8 mouse cellular contexts compared by ENCODE assay signal in the genomic region with DNA sequence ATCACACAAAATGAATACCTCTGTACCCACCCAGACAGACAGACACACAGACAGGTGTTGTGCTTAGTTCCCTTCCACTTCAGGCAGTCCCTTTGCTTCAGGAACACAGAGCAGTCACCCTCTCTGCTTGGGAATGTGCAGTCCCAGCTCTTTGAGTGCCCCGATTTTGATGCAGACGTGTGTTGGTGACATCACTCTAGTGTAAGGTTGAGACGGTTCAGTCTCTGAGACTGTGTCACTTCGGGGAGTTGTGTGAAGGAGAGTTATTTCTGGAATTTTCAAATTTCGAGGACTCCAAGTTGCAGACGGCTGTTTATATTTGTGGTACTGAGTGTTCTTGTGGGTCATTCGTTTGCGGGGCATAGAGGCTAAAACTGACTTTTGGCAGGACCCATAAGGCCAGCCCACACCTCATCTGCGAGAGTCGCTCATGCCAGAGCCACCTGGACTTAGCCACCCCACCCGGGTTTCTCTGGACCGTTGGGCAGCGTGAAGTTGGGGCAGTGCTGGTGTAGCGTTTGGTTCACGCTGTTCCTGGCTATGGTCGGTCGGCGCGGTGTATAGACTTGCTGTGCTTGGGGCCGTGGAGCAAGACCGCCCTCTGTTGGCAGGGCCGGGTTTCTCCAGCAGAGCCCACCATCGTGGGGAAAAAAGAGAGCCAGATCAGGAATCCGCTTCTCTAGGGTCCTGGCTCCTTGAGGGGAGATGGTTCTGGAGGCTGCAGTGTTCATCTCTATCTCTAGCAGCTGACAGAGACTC. TPM values are rescaled to one million over a fixed set of nuclear protein-coding genes. Genes with fewer than 3 reads are reported as not detected.
DNase-seq lines count a peak whose midpoint lies in the region; ATAC-seq and TF ChIP-seq lines count a peak whose summit lies in the region.

No protein-coding gene starts in this region.

- no peaks in the 10 kb centered on the region for H3K79me2 ChIP-seq in C2C12 (ENCODE audit: control insufficient read depth, insufficient read depth)

- 20% methylated on average over 24 of the region's 24 CpGs for WGBS in heart, embryonic 12.5 days
- 17% methylated on average over 24 of the region's 24 CpGs for WGBS in kidney, embryonic 15.5 days
- WGBS in liver, embryonic 12.5 days (ENCODE audit: insufficient replicate concordance) = 19% methylated on average over 24 of the region's 24 CpGs
- 16% methylated on average over 24 of the region's 24 CpGs for WGBS in stomach, embryonic 14.5 days

- H3K9me3 ChIP-seq in heart, embryonic 12.5 days (replicated peaks) = no peaks in the 10 kb centered on the region
- H3K9me3 ChIP-seq in kidney, embryonic 15.5 days (replicated peaks) = no peaks in the 10 kb centered on the region
- H3K9me3 ChIP-seq in liver, embryonic 12.5 days (replicated peaks) = no peaks in the 10 kb centered on the region
- H3K9me3 ChIP-seq in stomach, embryonic 14.5 days (ENCODE audit: control insufficient read depth, low read depth, low read length) = no peaks in the 10 kb centered on the region

- no peak overlapping the region for H3K4me3 ChIP-seq in C2C12 (ENCODE audit: insufficient read depth, poor library complexity, severe bottlenecking)
- no peak overlapping the region for H3K4me3 ChIP-seq in embryonic fibroblast, embryonic 13.5 days (ENCODE audit: insufficient read depth, low read length)
- H3K4me3 ChIP-seq in heart, embryonic 12.5 days = peak overlapping the region; percentile 10
- peak overlapping the region; percentile 17 for H3K4me3 ChIP-seq in kidney, embryonic 15.5 days (replicated peaks)
- H3K4me3 ChIP-seq in liver, embryonic 12.5 days = no peak overlapping the region
- H3K4me3 ChIP-seq in stomach, embryonic 14.5 days (ENCODE audit: low read depth, low read length) = no peak overlapping the region

- no peaks in the 10 kb centered on the region for H3K79me3 ChIP-seq in C2C12 (ENCODE audit: low read depth)

- H3ac ChIP-seq in C2C12 (ENCODE audit: control insufficient read depth, insufficient read length, low read depth) = no peak overlapping the region

- peak; percentile 78 for ATAC-seq in heart, embryonic 12.5 days (ENCODE audit: insufficient number of reproducible peaks, low FRiP score)
- peak; percentile 91 for ATAC-seq in kidney, embryonic 15.5 days (replicated peaks; ENCODE audit: low FRiP score)
- peak; percentile 63; the same call in 1 of the 2 replicates for ATAC-seq in liver, embryonic 12.5 days
- peak; percentile 88 for ATAC-seq in stomach, embryonic 14.5 days (ENCODE audit: insufficient number of reproducible peaks, insufficient read depth, low FRiP score, low read depth)

- H3K36me3 ChIP-seq in C2C12 (ENCODE audit: control insufficient read depth, insufficient read depth) = no peaks in the 10 kb centered on the region
- no peaks in the 10 kb centered on the region for H3K36me3 ChIP-seq in heart, embryonic 12.5 days
- H3K36me3 ChIP-seq in kidney, embryonic 15.5 days = no peaks in the 10 kb centered on the region
- no peaks in the 10 kb centered on the region for H3K36me3 ChIP-seq in liver, embryonic 12.5 days
- no peaks in the 10 kb centered on the region for H3K36me3 ChIP-seq in stomach, embryonic 14.5 days (ENCODE audit: control insufficient read depth, insufficient read depth, low read length)

- no peaks in the 10 kb centered on the region for H3K4me1 ChIP-seq in embryonic fibroblast, embryonic 13.5 days (ENCODE audit: control insufficient read depth, insufficient read depth, low read length)
- peaks cover 14% of the 10 kb centered on the region; the same call in 1 of the 2 replicates for H3K4me1 ChIP-seq in heart, embryonic 12.5 days (replicated peaks)
- peaks cover 7% of the 10 kb centered on the region; the same call in 1 of the 2 replicates for H3K4me1 ChIP-seq in kidney, embryonic 15.5 days
- H3K4me1 ChIP-seq in liver, embryonic 12.5 days = peaks cover 4% of the 10 kb centered on the region; the same call in 1 of the 2 replicates
- no peaks in the 10 kb centered on the region for H3K4me1 ChIP-seq in stomach, embryonic 14.5 days (ENCODE audit: control insufficient read depth, insufficient read depth, low read length)

- DNase-seq in adrenal gland, postnatal 36 days = peak; percentile 85 to 87
- peak; percentile 80 for DNase-seq in neural tube, embryonic 10.5 days (ENCODE audit: extremely low spot score, low spot score)

- H3K9ac ChIP-seq in heart, embryonic 12.5 days = 0 out of 2 replicates have a peak overlapping the region, but pooled peaks have one; percentile 19
- no peak overlapping the region for H3K9ac ChIP-seq in kidney, embryonic 15.5 days
- H3K9ac ChIP-seq in liver, embryonic 12.5 days = peak overlapping the region; percentile 24; the same call in 1 of the 2 replicates
- no peak overlapping the region for H3K9ac ChIP-seq in stomach, embryonic 14.5 days (replicated peaks; ENCODE audit: low read depth, low read length)

- H3K27me3 ChIP-seq in C2C12 (ENCODE audit: control insufficient read depth, insufficient read depth, insufficient read length) = peaks cover 24% of the 10 kb centered on the region
- H3K27me3 ChIP-seq in heart, embryonic 12.5 days (replicated peaks) = no peaks in the 10 kb centered on the region
- 0 out of 2 replicates have a peak, but pooled peaks cover 6% of the 10 kb centered on the region for H3K27me3 ChIP-seq in kidney, embryonic 15.5 days
- H3K27me3 ChIP-seq in liver, embryonic 12.5 days (replicated peaks) = peaks cover 24% of the 10 kb centered on the region
- no peaks in the 10 kb centered on the region for H3K27me3 ChIP-seq in stomach, embryonic 14.5 days (ENCODE audit: control insufficient read depth, insufficient read depth, low read length)

- peak overlapping the region; percentile 59 for H3K4me2 ChIP-seq in heart, embryonic 12.5 days
- H3K4me2 ChIP-seq in kidney, embryonic 15.5 days = peak overlapping the region; percentile 55
- peak overlapping the region; percentile 48 for H3K4me2 ChIP-seq in liver, embryonic 12.5 days
- H3K4me2 ChIP-seq in stomach, embryonic 14.5 days (replicated peaks; ENCODE audit: low read depth, low read length) = peak overlapping the region; percentile 31; the same call in 1 of the 2 replicates

- H3K27ac ChIP-seq in embryonic fibroblast, embryonic 13.5 days (ENCODE audit: insufficient read depth, low read length) = no peak overlapping the region
- no peak overlapping the region for H3K27ac ChIP-seq in heart, embryonic 12.5 days (ENCODE audit: poor library complexity, severe bottlenecking)
- no peak overlapping the region for H3K27ac ChIP-seq in kidney, embryonic 15.5 days
- no peak overlapping the region for H3K27ac ChIP-seq in liver, embryonic 12.5 days
- no peak overlapping the region for H3K27ac ChIP-seq in stomach, embryonic 14.5 days (ENCODE audit: low read length)

- TF ChIP-seq CTCF in C2C12 (IDR thresholded peaks at IDR 0.05; ENCODE audit: control insufficient read depth, insufficient read depth, insufficient read length) = peak; percentile 93
- peak; percentile 94 for TF ChIP-seq CTCF in embryonic fibroblast, embryonic 13.5 days (IDR thresholded peaks at IDR 0.05; ENCODE audit: borderline replicate concordance, insufficient read depth, low read length)

- no peak for TF ChIP-seq POLR2A in embryonic fibroblast, embryonic 13.5 days (IDR thresholded peaks at IDR 0.05; ENCODE audit: low read depth, low read length)

TF ChIP-seq in C2C12, 6 proteins besides CTCF, POLR2A, EP300 and RAD21 (continues in another document):
- no peak for TF ChIP-seq MYOD1 (IDR thresholded peaks at IDR 0.05; ENCODE audit: control insufficient read depth, insufficient read length, low read depth)
- no peak for TF ChIP-seq FOSL1 (IDR thresholded peaks at IDR 0.05; ENCODE audit: insufficient read depth, low read length, poor library complexity, severe bottlenecking)

RNA-seq across cellular contexts. Expression of gene Pmvk, which starts 30.6 kb away (rescaled TPM):
- polyA plus RNA-seq in C2C12 (2012; fragmentation: generic; extraction: Trizol) = 36.6 TPM
- total RNA-seq in adrenal gland, postnatal 36 days (2021) = 10 to 100 TPM; 25.2 to 36.2 TPM
- 16.3 and 21.0 TPM in 2 replicates for polyA plus RNA-seq in embryonic fibroblast, embryonic 13.5 days (2011; ENCODE audit: insufficient read length, low read depth, missing spikeins)
- 46.8 and 51.0 TPM in 2 replicates for polyA plus RNA-seq in heart, embryonic 12.5 days (2016; fragmentation: Nextera tagmentation; extraction: Ambion mirVana)
- polyA plus RNA-seq in kidney, embryonic 15.5 days (2015; fragmentation: Nextera tagmentation; extraction: Ambion mirVana) = 52.6 and 59.1 TPM in 2 replicates
- 39.1 and 40.5 TPM in 2 replicates for polyA plus RNA-seq in liver, embryonic 12.5 days (2016; fragmentation: Nextera tagmentation; extraction: Ambion mirVana)
- 50.4 and 50.5 TPM in 2 replicates for polyA plus RNA-seq in stomach, embryonic 14.5 days (2014; fragmentation: Nextera tagmentation; extraction: Ambion mirVana)

RNA-seq across cellular contexts. Expression of gene Kcnn3, which starts 35.0 kb away (rescaled TPM):
- 0.01 TPM for polyA plus RNA-seq in C2C12 (2012; fragmentation: generic; extraction: Trizol)
- 1 to 10 TPM; 3.4 to 3.7 TPM for total RNA-seq in adrenal gland, postnatal 36 days (2021)
- 0.90 and 1.6 TPM in 2 replicates for polyA plus RNA-seq in embryonic fibroblast, embryonic 13.5 days (2011; ENCODE audit: insufficient read length, low read depth, missing spikeins)
- 1.4 and 1.5 TPM in 2 replicates for polyA plus RNA-seq in heart, embryonic 12.5 days (2016; fragmentation: Nextera tagmentation; extraction: Ambion mirVana)
- 2.1 and 3.0 TPM in 2 replicates for polyA plus RNA-seq in kidney, embryonic 15.5 days (2015; fragmentation: Nextera tagmentation; extraction: Ambion mirVana)
- polyA plus RNA-seq in liver, embryonic 12.5 days (2016; fragmentation: Nextera tagmentation; extraction: Ambion mirVana) = 0.12 TPM in 1 of 2 replicates, not detected in the other
- 4.4 and 6.0 TPM in 2 replicates for polyA plus RNA-seq in stomach, embryonic 14.5 days (2014; fragmentation: Nextera tagmentation; extraction: Ambion mirVana)

RNA-seq across cellular contexts. Expression of gene Pbxip1, which starts 48.4 kb away (rescaled TPM):
- polyA plus RNA-seq in C2C12 (2012; fragmentation: generic; extraction: Trizol) = 34.6 TPM
- total RNA-seq in adrenal gland, postnatal 36 days (2021) = 10 to 100 TPM; 47.9 to 56.9 TPM
- 90.9 and 91.6 TPM in 2 replicates for polyA plus RNA-seq in embryonic fibroblast, embryonic 13.5 days (2011; ENCODE audit: insufficient read length, low read depth, missing spikeins)
- polyA plus RNA-seq in heart, embryonic 12.5 days (2016; fragmentation: Nextera tagmentation; extraction: Ambion mirVana) = 67.5 and 71.6 TPM in 2 replicates
- polyA plus RNA-seq in kidney, embryonic 15.5 days (2015; fragmentation: Nextera tagmentation; extraction: Ambion mirVana) = 39.6 and 39.7 TPM in 2 replicates
- 8.3 and 9.2 TPM in 2 replicates for polyA plus RNA-seq in liver, embryonic 12.5 days (2016; fragmentation: Nextera tagmentation; extraction: Ambion mirVana)
- polyA plus RNA-seq in stomach, embryonic 14.5 days (2014; fragmentation: Nextera tagmentation; extraction: Ambion mirVana) = 21.7 and 25.3 TPM in 2 replicates

RNA-seq across cellular contexts. Expression of gene Pygo2, which starts 54.9 kb away (rescaled TPM):
- polyA plus RNA-seq in C2C12 (2012; fragmentation: generic; extraction: Trizol) = 53.1 TPM
- total RNA-seq in adrenal gland, postnatal 36 days (2021) = 10 to 100 TPM; 35.0 to 40.6 TPM
- 42.4 and 45.2 TPM in 2 replicates for polyA plus RNA-seq in embryonic fibroblast, embryonic 13.5 days (2011; ENCODE audit: insufficient read length, low read depth, missing spikeins)
- polyA plus RNA-seq in heart, embryonic 12.5 days (2016; fragmentation: Nextera tagmentation; extraction: Ambion mirVana) = 36.1 and 37.5 TPM in 2 replicates
- 38.3 and 43.5 TPM in 2 replicates for polyA plus RNA-seq in kidney, embryonic 15.5 days (2015; fragmentation: Nextera tagmentation; extraction: Ambion mirVana)
- 22.7 and 23.1 TPM in 2 replicates for polyA plus RNA-seq in liver, embryonic 12.5 days (2016; fragmentation: Nextera tagmentation; extraction: Ambion mirVana)
- 39.7 and 49.2 TPM in 2 replicates for polyA plus RNA-seq in stomach, embryonic 14.5 days (2014; fragmentation: Nextera tagmentation; extraction: Ambion mirVana)

Comparison
In these comparisons a context has a peak if more than half of its experiments do, and no peak if none do; other contexts are left out.
1. H3K4me3 ChIP-seq: peak in heart, embryonic 12.5 days (single experiment) and kidney, embryonic 15.5 days (single experiment); none in C2C12 (single experiment), embryonic fibroblast, embryonic 13.5 days (single experiment), liver, embryonic 12.5 days (single experiment) and stomach, embryonic 14.5 days (single experiment).
2. H3K9ac ChIP-seq: peak in heart, embryonic 12.5 days (single experiment) and liver, embryonic 12.5 days (single experiment); none in kidney, embryonic 15.5 days (single experiment) and stomach, embryonic 14.5 days (single experiment).
3. Peak in every context shown above with its lines, with median percentiles within 50 percentile points of each other: ATAC-seq and H3K4me2 ChIP-seq.